Mouse (Mus musculus): Measurements from ENCODE around the gene Serpind1.

Serpind1 gene

GRCm38 (mm10) chr16:17346766-17347165 is 15.6 kb downstream of the Serpind1 start:
- DNase-seq (ENCODE audit: low spot score in 2 of 2) = no peak

- no peak for DNase-seq (ENCODE audit: low spot score in 2 of 2)
Observed at GRCm38 (mm10) chr16:17356031-17356430, 24.9 kb downstream of the Serpind1 start.

- DNase-seq (ENCODE audit: low spot score in 2 of 2) = no peak
Observed at GRCm38 (mm10) chr16:17358787-17359186, 27.6 kb downstream of the Serpind1 start.

- DNase-seq (ENCODE audit: low spot score in 2 of 2) = no peak
Observed at GRCm38 (mm10) chr16:17382306-17382705, 51.1 kb downstream of the Serpind1 start.

- no peak for DNase-seq (ENCODE audit: low spot score in 2 of 2)
Observed at GRCm38 (mm10) chr16:17383594-17384326, 52.6 kb downstream of the Serpind1 start.

- no peak for DNase-seq (ENCODE audit: low spot score in 2 of 2)
Observed at GRCm38 (mm10) chr16:17392784-17393183, 61.6 kb downstream of the Serpind1 start.

Data from frontal cortex, postnatal 10 days (tissue).